Mouse (Mus musculus) layer of hippocampus, postnatal 25 days (tissue): ENCODE measurements around the gene Pitpnm3. TPM values are rescaled to one million over a fixed set of nuclear protein-coding genes. Genes with fewer than 3 reads are reported as not detected.

ENCODE experiments used
- DNase-seq, 2 experiments: peaks; one replicate each; pipeline ENCODE4 v3.0.0; 2022; ENCODE audit warnings: mixed read lengths in 2 of 2, low spot score in 1 of 2; ENCODE audit errors: extremely low spot score in 1 of 2
- total RNA-seq, 2 experiments: library from RNA; stranded (reverse); gene quantifications; 2 replicates each; pipeline ENCODE4 v1.2.3; 2021

Pitpnm3 gene
- total RNA-seq, 2 experiments from 2014 or later = 25.0 to 27.9 TPM

DNA sequence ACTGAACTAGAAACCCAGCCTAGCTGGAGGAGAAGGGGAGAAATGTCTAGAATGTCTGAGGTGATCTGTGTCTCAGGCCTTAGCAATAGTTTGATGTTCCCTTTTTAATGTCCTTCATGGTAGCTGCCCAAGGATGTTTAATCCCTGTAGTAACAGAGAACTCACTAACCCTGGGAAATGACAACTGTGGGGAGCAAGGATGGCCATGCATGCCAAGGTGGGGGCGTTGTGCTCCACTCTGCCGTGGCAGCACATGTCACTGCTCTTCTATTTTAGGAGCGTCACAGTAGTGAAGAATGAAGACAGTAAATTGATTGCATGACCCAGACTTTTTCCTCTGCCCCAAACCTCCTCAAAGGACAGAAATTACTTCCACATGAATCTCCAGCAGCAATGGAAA lies 37.6 kb downstream of the Pitpnm3 start:
- DNase-seq = no peak

DNA sequence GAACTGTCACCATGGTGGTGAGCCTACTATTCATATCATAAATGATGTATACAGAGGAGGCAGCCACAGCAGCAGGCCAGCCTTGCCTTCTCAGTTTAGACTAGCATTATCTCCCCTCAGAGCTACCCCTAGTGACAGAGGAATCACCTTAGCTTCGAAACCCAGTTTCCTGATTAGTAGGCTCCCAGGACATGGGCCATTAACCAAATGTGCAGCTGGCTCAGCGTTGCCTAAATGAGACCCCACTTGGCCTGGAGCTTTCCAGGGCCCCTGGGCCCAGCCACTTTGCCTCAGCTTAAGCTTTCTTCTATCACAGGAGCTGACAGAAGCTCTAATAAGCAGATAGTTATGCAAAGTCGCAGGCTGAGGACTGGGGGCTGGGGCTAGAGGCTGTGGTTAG lies 39.6 kb downstream of the Pitpnm3 start:
- no peak for DNase-seq

- no peak for DNase-seq
These were observed 41.1 kb downstream of the Pitpnm3 start for GRCm38 (mm10) chr11:72094442-72094841.

- DNase-seq = no peak
These were observed 43.2 kb downstream of the Pitpnm3 start for GRCm38 (mm10) chr11:72092390-72092789.

DNA sequence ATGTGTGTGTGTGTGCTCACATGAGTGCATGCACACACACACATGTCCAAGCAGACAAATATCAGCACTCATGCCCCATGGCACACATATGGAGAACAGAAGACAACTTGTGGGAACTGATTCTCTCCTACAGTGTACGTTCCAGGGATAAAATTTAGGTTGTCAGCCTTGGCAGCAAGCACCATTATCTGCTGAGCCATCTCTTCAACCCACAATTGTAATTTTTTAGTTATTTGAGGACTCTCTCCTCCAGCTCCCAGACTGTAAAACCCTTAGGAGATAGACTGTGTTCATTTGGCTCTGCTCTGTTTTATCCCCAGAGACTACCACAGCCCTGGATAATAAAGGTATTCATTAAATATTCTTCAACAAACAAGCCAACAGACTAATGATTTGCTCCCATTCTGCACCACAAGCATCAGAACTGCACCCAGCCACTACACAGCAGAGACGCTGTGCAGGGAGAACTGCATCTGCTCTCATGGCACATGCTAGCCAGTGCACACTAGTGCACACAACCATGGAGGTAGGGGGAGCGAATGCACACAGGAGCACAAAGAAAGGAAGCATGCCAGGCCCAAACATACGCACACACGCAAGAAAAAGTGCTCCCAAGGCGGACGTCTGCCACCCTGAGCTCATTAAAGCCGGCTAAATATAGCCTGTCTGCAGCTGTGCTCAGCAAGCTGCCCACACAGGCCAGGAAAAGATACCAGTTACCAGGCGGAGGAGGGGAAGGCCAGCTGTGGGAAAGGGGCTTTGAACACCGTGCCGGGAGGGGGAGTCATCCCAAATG lies 49.1 kb downstream of the Pitpnm3 start:
- no peak for DNase-seq

DNA sequence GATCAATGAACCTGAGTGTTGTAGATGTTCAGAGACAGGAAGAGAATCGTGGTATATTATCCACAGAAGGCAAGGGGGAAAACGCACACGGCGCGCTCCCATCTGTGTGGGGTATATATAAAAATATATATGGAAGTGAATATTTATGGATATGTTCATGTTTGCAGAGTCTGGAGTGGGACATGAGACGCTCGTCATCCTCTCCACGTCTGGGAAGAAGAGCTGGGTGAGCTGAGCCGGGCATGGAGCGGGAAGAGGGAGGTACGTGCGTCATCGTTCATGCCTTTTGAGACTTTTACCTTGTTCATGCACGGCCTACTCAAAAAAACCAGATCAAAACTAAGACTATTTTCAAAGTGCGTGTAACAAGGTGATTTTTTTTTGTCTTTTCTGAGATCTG lies 51.2 kb downstream of the Pitpnm3 start:
- no peak for DNase-seq

DNA sequence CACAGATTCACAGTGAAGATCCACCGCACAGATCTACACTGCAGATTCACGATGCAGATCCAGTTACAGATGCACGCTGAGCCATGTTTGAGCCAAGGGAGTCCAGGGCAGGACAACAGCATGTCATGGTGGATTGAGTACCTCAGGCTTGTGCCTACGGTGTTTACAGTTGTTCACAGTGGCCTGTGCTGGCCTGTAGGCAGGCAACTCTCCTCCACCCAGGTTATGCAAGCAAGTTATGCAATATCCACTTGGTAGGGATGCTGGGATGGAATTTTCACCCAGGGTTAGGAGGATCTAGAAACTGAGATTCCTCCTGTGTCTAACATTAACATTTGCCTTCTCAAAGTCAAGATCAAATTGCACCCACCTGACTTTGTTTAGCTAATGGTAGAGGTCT lies 53.0 kb downstream of the Pitpnm3 start:
- no peak for DNase-seq

GRCm38 (mm10) chr11:72080461-72080860 lies 55.1 kb downstream of the Pitpnm3 start:
- DNase-seq = no peak

- peak in 1 of 2 experiments; percentile 24 for DNase-seq
These were observed 56.9 kb downstream of the Pitpnm3 start for GRCm38 (mm10) chr11:72078647-72079046.

- DNase-seq = no peak
These were observed 57.5 kb downstream of the Pitpnm3 start for GRCm38 (mm10) chr11:72078056-72078455.

GRCm38 (mm10) chr11:72074230-72074629 lies 61.3 kb downstream of the Pitpnm3 start:
- no peak for DNase-seq

DNA sequence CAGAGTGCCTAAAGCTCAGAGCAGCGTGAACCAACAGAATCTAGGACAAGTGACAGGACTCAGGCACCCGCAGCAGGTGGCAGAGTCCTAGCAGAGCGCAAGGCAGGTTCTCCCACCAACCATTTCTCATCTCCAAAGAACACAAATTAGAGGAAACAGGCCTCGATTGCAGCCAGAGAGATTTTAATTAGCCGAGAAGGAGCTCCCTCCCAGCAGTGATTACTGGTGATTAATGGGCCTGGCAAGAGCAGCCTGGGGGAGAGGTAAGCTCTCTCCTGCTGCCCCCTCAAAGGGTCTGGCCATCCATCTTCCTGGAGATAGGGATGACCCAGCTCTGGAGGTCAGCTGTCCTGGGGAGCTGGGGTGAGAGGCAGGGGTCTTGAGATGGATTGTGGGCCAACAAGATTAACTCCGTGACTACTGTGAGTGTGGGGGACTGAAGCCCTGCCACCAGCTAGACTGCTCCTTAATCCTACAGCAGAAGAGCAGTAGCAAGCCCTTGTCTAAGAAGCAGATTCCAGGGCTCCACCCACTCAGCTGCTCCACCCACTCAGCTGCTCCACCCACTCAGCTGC lies 63.2 kb downstream of the Pitpnm3 start:
- DNase-seq = no peak

DNA sequence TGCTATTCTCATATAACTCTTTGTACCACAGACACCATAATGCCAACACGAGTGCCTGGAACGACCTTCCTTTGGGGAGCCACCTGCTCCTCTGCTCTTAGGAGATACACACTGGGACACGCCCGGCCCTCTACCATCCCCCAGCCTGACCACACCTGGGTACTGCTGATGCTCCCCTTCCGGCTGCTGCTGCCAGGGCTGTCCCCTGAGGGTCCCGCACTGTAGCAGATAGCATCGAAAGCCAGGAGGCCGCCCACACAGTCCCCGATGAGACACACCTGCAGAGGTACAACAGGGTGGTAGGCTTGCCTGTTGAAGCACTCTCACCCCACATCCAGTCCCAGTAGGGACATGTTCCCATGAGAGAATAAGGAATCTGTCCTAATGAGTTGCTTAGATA lies 64.8 kb downstream of the Pitpnm3 start:
- no peak for DNase-seq

- DNase-seq = peak in 1 of 2 experiments; percentile 14
These were observed 67.6 kb downstream of the Pitpnm3 start for GRCm38 (mm10) chr11:72068026-72068425.

DNA sequence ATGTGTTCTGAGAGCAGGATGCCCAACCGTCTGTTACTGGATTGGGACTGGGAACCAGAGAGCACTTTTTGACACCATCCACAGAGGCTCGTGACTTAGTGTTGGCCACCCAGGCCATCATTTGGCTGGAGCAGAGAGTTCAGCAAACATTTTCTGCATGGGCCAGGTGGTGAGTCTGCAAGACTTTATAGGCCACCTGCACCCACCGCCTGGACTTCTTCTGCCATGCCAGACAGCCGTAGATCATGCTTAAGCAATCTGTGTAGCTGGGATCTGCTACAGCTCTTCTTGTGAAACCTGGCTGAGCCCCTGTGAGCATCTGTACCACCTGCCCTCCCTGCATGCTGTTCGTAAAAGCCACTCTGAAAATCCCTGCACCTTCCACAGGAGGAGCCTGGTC lies 68.3 kb downstream of the Pitpnm3 start:
- no peak for DNase-seq

DNA sequence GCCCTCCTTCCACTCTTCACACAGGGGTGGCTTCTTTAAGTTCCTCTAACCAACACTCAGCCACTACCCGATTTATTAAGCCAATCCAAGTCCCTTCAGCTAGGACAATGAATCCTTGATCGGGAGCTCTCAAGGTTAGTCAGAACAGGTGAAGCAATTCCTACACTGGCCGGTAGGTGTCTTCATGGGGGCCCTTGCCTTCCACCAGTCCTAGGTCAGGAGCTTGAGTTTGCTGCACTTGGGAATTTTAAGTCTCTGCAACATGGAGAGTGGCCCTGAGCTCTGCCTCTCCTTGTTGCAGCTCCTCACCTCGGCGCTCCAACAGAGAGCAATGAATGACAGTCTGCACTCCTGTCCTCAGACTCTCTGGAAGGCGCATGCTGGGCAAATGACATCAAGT lies 69.2 kb downstream of the Pitpnm3 start:
- no peak for DNase-seq

GRCm38 (mm10) chr11:72065103-72065502 lies 70.5 kb downstream of the Pitpnm3 start:
- peak in 1 of 2 experiments; percentile 27 for DNase-seq

DNA sequence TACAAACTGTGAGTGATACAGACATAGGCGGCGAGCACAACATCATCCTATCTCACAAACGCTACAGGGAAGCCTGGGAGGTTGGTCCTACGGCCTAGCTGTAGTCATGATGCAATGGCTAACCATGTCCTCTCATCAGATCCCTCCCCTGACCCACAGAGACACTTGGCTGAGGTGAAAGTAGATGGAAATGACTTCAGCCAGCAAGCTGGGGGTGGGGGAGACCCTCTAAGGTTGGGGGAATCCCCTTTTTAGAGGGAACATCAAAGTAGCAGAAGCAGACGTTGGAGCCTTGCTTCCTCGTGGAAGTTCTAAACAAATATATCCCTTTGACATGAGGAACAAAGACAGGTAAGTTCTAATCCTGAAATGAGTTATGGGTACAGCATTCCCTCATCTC lies 71.2 kb downstream of the Pitpnm3 start:
- no peak for DNase-seq

- DNase-seq = no peak
These were observed 74.4 kb downstream of the Pitpnm3 start for GRCm38 (mm10) chr11:72061093-72061620.

DNA sequence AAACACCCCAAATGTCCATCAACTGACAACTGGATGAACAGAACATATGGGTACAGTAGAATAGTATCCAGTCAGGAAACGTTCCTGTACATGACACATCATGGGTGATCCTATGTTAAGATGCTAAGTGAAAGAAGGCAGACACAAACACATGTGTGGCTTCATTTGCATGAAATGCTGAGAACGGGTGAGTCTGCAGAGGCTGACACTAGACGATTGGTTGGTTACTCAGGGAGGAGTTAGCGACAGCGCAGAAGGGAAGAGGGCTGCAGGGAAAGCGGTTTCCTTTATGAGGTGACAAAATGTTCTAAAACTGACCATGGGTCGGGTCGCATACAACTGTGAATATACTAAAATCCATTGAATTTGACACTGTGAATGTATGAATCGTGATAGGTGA lies 75.2 kb downstream of the Pitpnm3 start:
- DNase-seq = no peak

GRCm38 (mm10) chr11:72057166-72057565 lies 78.4 kb downstream of the Pitpnm3 start:
- no peak for DNase-seq

- DNase-seq = no peak
These were observed 80.4 kb downstream of the Pitpnm3 start for GRCm38 (mm10) chr11:72055176-72055575.
